Mouse (Mus musculus) urinary bladder, postnatal 10 days (tissue): ENCODE data around the gene Celf5.

Experiments used
- DNase-seq: peaks from one replicate; pipeline ENCODE4 v3.0.0; 2022; ENCODE audit warnings: low spot score

Gene Celf5

DNA sequence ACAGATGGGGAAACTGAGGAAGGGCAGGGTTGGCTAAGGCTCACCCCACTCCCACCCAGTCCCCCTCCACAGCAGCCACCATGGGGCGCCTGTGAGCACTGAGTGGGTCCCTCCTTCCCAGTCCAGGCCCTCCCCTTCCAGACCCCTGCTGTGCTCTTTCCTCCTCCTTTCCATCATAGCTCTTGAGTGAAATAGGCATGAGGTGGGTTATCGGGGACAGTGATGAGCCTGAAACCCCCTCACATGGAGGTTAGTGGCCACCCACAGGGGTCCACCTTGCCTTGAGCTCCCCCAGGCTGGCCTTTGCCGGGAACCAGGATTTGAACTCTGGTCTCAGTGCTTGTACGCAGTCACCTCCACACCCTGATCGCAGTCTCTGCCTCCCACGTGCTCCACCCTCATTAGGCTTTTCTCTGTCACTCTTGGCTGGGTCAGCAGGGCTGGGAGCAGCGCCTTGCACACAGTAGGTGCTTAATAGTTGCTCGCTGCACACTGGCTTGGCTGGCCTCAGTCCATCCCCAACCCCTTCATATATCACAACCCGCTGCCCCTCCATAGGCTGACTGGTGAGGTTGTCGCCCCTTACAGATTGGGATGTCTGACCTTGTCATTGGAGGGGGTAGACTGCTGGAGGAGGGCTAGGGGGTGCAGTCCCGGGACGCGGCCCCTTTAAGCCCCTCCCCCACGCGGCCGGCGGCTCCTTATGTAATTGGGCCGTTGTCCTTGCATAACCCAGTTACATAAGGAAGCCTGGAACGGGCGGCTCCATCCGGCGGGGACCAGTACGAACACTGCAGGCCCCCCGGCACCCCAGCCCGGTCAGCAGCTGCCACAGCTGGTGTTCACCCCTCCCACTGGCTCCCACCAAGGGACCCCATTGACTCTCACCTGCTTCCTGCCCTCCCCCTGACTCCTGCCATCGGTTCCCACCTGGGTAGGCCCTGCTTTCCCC is 68.9 kb downstream of the Celf5 start:
- DNase-seq, result peak; percentile 80

DNA sequence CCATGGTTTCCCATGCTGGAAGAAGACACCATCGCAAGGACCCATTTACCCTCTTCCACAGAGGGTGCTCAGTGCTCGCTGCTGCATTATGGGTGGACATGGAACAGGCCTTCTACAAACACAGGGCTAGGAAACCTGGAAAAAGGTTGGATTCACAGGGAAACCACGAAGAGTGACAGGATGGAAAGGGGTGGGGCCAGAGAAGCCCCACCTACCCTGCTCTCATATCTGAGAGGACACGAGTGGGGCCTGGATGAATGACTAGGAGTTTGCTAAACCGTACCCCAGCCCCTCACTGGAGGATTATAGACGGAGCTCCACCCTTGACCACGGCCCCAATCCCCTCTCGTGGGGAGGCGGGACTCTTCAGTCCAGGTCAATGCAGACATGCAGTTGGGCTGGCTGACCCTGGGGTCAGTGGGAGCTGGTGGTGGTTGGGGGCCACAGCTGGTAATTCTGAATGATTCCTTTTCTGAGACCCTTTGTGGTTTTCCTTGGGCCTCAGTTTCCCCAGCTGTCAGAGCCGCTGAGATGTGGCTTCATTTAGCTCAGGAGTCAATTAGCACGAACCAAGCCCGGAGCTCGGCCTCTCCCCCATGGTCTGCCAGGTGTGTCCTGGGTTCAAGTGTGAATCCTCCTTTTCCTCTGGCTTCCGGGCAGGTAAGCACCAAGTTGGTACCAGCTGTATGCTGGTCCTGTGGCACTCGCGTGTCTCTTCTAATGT is 69.8 kb downstream of the Celf5 start:
- DNase-seq, result no peak

- no peak for DNase-seq
Observed at GRCm38 (mm10) chr10:81411471-81412400, 70.8 kb downstream of the Celf5 start.

DNA sequence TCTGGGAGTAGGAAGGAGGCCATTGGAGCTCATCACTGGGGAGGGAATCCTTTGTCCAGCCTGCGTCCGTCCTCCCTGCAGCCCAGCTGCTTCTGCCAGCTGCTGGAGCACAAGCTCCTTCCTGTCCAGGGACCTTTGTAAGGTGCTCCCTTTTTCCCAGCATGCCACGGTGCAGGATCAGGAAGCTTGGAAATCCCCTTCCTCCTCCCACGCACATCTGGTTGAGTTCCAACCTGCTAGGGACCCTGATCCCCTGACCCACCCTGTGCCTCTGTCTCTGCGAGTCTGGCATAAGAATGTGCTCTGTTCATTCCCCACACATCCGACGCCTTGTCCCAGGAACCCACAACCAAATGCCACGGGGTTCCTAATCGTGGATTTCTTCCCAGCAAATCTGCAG is 71.5 kb downstream of the Celf5 start:
- DNase-seq, result no peak

GRCm38 (mm10) chr10:81410350-81410749 is 72.2 kb downstream of the Celf5 start:
- DNase-seq, result no peak

GRCm38 (mm10) chr10:81409330-81409729 is 73.2 kb downstream of the Celf5 start:
- DNase-seq, result no peak
